Mouse (Mus musculus) MEL (cell line): ENCODE results near the gene Irx3. TPM values are rescaled to one million over a fixed set of nuclear protein-coding genes. Genes with fewer than 3 reads are reported as not detected.

Source experiments
- DNase-seq: peaks from one replicate; pipeline ENCODE4 v3.0.0; 2011; ENCODE audit warnings: low read depth, low spot score
- H3K27ac ChIP-seq: 2 replicates; pipeline ENCODE4 v1.5.1; 2012; ENCODE audit warnings: low read depth, mild to moderate bottlenecking, control low read depth, low read length, moderate library complexity; ENCODE audit not compliant: control insufficient read depth
- H3K27me3 ChIP-seq, 2 experiments: fragments of 150-350 bp in 1 of 2; sonication (generic) in 1 of 2; 2 replicates each; pipeline ENCODE4 v1.6.1; 2012; ENCODE audit warnings: low read length in 2 of 2, mild to moderate bottlenecking in 2 of 2, improper control_type of control experiment in 1 of 2, moderate library complexity in 1 of 2; ENCODE audit not compliant: insufficient read depth in 2 of 2, control insufficient read depth in 1 of 2
- H3K36me3 ChIP-seq, 2 experiments: 2 replicates each; pipeline ENCODE4 v1.6.1; 2012 to 2014; ENCODE audit warnings: low read length in 2 of 2, improper control_type of control experiment in 1 of 2, inconsistent platforms in 1 of 2, mild to moderate bottlenecking in 1 of 2; ENCODE audit not compliant: insufficient read depth in 2 of 2, control insufficient read depth in 1 of 2
- H3K4me1 ChIP-seq, 2 experiments: fragments of 150-350 bp in 1 of 2; sonication (generic) in 1 of 2; 2 replicates each; pipeline ENCODE4 v1.6.1; 2012; ENCODE audit warnings: low read length in 2 of 2, improper control_type of control experiment in 1 of 2, mild to moderate bottlenecking in 1 of 2; ENCODE audit not compliant: insufficient read depth in 2 of 2, control insufficient read depth in 1 of 2
- H3K4me3 ChIP-seq, 2 experiments: fragments of 150-350 bp in 1 of 2; sonication (generic) in 1 of 2; 2 replicates each; pipeline ENCODE4 v1.5.1; 2012; ENCODE audit warnings: low read depth in 2 of 2, low read length in 2 of 2, mild to moderate bottlenecking in 2 of 2, moderate library complexity in 2 of 2, control low read depth in 1 of 2, improper control_type of control experiment in 1 of 2; ENCODE audit not compliant: control insufficient read depth in 1 of 2, insufficient read depth in 1 of 2
- H3K79me2 ChIP-seq: 2 replicates; pipeline ENCODE4 v1.6.1; 2012; ENCODE audit warnings: mild to moderate bottlenecking, low read length, moderate library complexity; ENCODE audit not compliant: control insufficient read depth, poor library complexity, insufficient read depth
- H3K9ac ChIP-seq: 2 replicates; pipeline ENCODE4 v1.6.1; 2012; ENCODE audit warnings: low read depth, mild to moderate bottlenecking, control low read depth, low read length, moderate library complexity; ENCODE audit not compliant: control insufficient read depth, poor library complexity, severe bottlenecking
- H3K9me3 ChIP-seq: fragments of 150-350 bp; sonication (generic); replicated peaks from 2 replicates; pipeline ENCODE4 v1.6.1; 2012; ENCODE audit warnings: mild to moderate bottlenecking, low read length, improper control_type of control experiment, moderate library complexity; ENCODE audit not compliant: insufficient read depth
- BHLHE40 ChIP-seq: IDR thresholded peaks from 2 replicates; pipeline ENCODE4 v1.6.1; 2012; ENCODE audit warnings: low read depth, mild to moderate bottlenecking, inconsistent platforms, low read length, improper control_type of control experiment, borderline replicate concordance
- CHD1 ChIP-seq: IDR thresholded peaks from 2 replicates; pipeline ENCODE4 v1.6.1; 2012; ENCODE audit warnings: low read depth, mild to moderate bottlenecking, inconsistent platforms, low read length, improper control_type of control experiment
- E2F4 ChIP-seq: IDR thresholded peaks from 2 replicates; pipeline ENCODE4 v1.6.1; 2011; ENCODE audit warnings: low read depth, low read length, improper control_type of control experiment, borderline replicate concordance
- ELF1 ChIP-seq: IDR thresholded peaks from 2 replicates; pipeline ENCODE4 v1.6.1; 2014; ENCODE audit warnings: low read depth, mild to moderate bottlenecking, inconsistent platforms, low read length, improper control_type of control experiment, moderate library complexity
- EP300 ChIP-seq, 2 experiments: IDR thresholded peaks; 2 replicates each; pipeline ENCODE4 v1.6.1; 2011; ENCODE audit warnings: improper control_type of control experiment in 2 of 2, low read length in 2 of 2, low read depth in 1 of 2, mild to moderate bottlenecking in 1 of 2
- GABPA ChIP-seq: IDR thresholded peaks from 2 replicates; pipeline ENCODE4 v1.6.1; 2012; ENCODE audit warnings: low read depth, mild to moderate bottlenecking, inconsistent platforms, low read length, improper control_type of control experiment, moderate library complexity
- HCFC1 ChIP-seq: IDR thresholded peaks from 2 replicates; pipeline ENCODE4 v1.6.1; 2012; ENCODE audit warnings: low read depth, mild to moderate bottlenecking, inconsistent platforms, low read length, improper control_type of control experiment, moderate library complexity
- JUND ChIP-seq: IDR thresholded peaks from 2 replicates; pipeline ENCODE4 v1.6.1; 2011; ENCODE audit warnings: low read depth, mild to moderate bottlenecking, improper control_type of control experiment, low read length
- MAFK ChIP-seq: IDR thresholded peaks from 2 replicates; pipeline ENCODE4 v1.6.1; 2011; ENCODE audit warnings: low read depth, mild to moderate bottlenecking, low read length, improper control_type of control experiment, borderline replicate concordance
- MAZ ChIP-seq: IDR thresholded peaks from 2 replicates; pipeline ENCODE4 v1.6.1; 2012; ENCODE audit warnings: low read depth, mild to moderate bottlenecking, inconsistent platforms, low read length, improper control_type of control experiment
- MEF2A ChIP-seq: IDR thresholded peaks from 2 replicates; pipeline ENCODE4 v1.6.1; 2014; ENCODE audit warnings: low read depth, mild to moderate bottlenecking, inconsistent platforms, low read length, improper control_type of control experiment; ENCODE audit not compliant: poor library complexity, insufficient replicate concordance, severe bottlenecking; ENCODE audit errors: extremely low read depth
- MXI1 ChIP-seq: IDR thresholded peaks from 2 replicates; pipeline ENCODE4 v1.6.1; 2011; ENCODE audit warnings: mild to moderate bottlenecking, low read depth, low read length, improper control_type of control experiment
- MYC ChIP-seq: IDR thresholded peaks from 2 replicates; pipeline ENCODE4 v1.6.1; 2011; ENCODE audit warnings: low read depth, mild to moderate bottlenecking, low read length, improper control_type of control experiment, moderate library complexity
- POLR2AphosphoS2 ChIP-seq: IDR thresholded peaks from 2 replicates; pipeline ENCODE4 v1.6.1; 2011; ENCODE audit warnings: low read length, improper control_type of control experiment
- TAL1 ChIP-seq: IDR thresholded peaks from 2 replicates; pipeline ENCODE4 v1.6.1; 2012; ENCODE audit warnings: mild to moderate bottlenecking, inconsistent platforms, low read length, moderate library complexity, mixed read lengths
- TCF12 ChIP-seq: IDR thresholded peaks from 2 replicates; pipeline ENCODE4 v1.6.1; 2014; ENCODE audit warnings: low read depth, mild to moderate bottlenecking, inconsistent platforms, low read length, improper control_type of control experiment, moderate library complexity
- UBTF ChIP-seq: IDR thresholded peaks from 2 replicates; pipeline ENCODE4 v1.6.1; 2012; ENCODE audit warnings: low read depth, mild to moderate bottlenecking, inconsistent platforms, low read length, improper control_type of control experiment, moderate library complexity, borderline replicate concordance; ENCODE audit not compliant: insufficient read depth
- ZC3H11A ChIP-seq: IDR thresholded peaks from 2 replicates; pipeline ENCODE4 v1.6.1; 2012; ENCODE audit warnings: low read depth, mild to moderate bottlenecking, inconsistent platforms, low read length, improper control_type of control experiment
- ZNF384 ChIP-seq: IDR thresholded peaks from 2 replicates; pipeline ENCODE4 v1.6.1; 2012; ENCODE audit warnings: low read depth, mild to moderate bottlenecking, inconsistent platforms, low read length, improper control_type of control experiment
- polyA plus RNA-seq, 2 experiments: library from polyadenylated mRNA; stranded (reverse) in 1 of 2; unstranded in 1 of 2; fragments of >175 nt in 1 of 2; fragments of >200 nt in 1 of 2; gene quantifications; 2 replicates each; pipeline versions ENCODE4 v1.2.1 to v1.2.4; 2012; ENCODE audit warnings: low replicate concordance in 2 of 2, low read depth in 1 of 2; ENCODE audit not compliant: insufficient read length in 2 of 2, insufficient read depth in 1 of 2, missing spikeins in 1 of 2
- total RNA-seq: library from RNA; depleted of rRNA; stranded (reverse); fragments of 300-350 nt; gene quantifications from 2 replicates; pipeline ENCODE4 v1.2.3, GENCODE M21; 2012

Gene Irx3
- total and polyA plus RNA-seq, 3 experiments, result not detected

- no peaks in the 10 kb centered on the region for H3K9me3 ChIP-seq
Observed at GRCm38 (mm10) chr8:91765411-91766034, 36.3 kb downstream of the Irx3 start.

GRCm38 (mm10) chr8:91755566-91755965 lies 46.3 kb downstream of the Irx3 start:
- no peaks in the 10 kb centered on the region for H3K27me3 ChIP-seq
- no peaks in the 10 kb centered on the region for H3K4me1 ChIP-seq
- H3K9me3 ChIP-seq, result no peaks in the 10 kb centered on the region
- no peak for DNase-seq
- H3K36me3 ChIP-seq, result no peaks in the 10 kb centered on the region
- H3K27ac ChIP-seq, result no peak overlapping the region
- H3K9ac ChIP-seq, result no peak overlapping the region
- no peak overlapping the region for H3K4me3 ChIP-seq
- TF ChIP-seq ELF1 (no peak), UBTF (no peak), MXI1 (no peak), POLR2AphosphoS2 (no peak), TCF12 (no peak), BHLHE40 (no peak), MAFK (no peak), GABPA (no peak), E2F4 (no peak), ZC3H11A (no peak), MYC (no peak), HCFC1 (no peak), CHD1 (no peak)
- no peaks in the 10 kb centered on the region for H3K79me2 ChIP-seq

More at GRCm38 (mm10) chr8:91765411-91766034, 36.3 kb downstream of the Irx3 start:
- no peaks in the 10 kb centered on the region for H3K27me3 ChIP-seq
- no peaks in the 10 kb centered on the region for H3K79me2 ChIP-seq
- no peaks in the 10 kb centered on the region for H3K4me1 ChIP-seq
- no peak overlapping the region for H3K9ac ChIP-seq
- no peak overlapping the region for H3K4me3 ChIP-seq
- no peak for TF ChIP-seq MYC
- no peak for TF ChIP-seq UBTF
- no peak for TF ChIP-seq MAZ
- TF ChIP-seq, all 39 proteins: peak for 0
- no peak overlapping the region for H3K27ac ChIP-seq
- no peak for DNase-seq
- H3K36me3 ChIP-seq, result no peaks in the 10 kb centered on the region

GRCm38 (mm10) chr8:91755062-91755461 lies 46.8 kb downstream of the Irx3 start:
- H3K27me3 ChIP-seq, result no peaks in the 10 kb centered on the region

More at GRCm38 (mm10) chr8:91755062-91755461, 46.8 kb downstream of the Irx3 start:
- Histone ChIP-seq H3K9me3 (no peaks in the 10 kb centered on the region), H3K4me3 (no peak overlapping the region), H3K4me1 (no peaks in the 10 kb centered on the region), H3K79me2 (no peaks in the 10 kb centered on the region), H3K9ac (no peak overlapping the region), H3K27ac (no peak overlapping the region), H3K36me3 (no peaks in the 10 kb centered on the region)
- DNase-seq, result no peak
- TF ChIP-seq ZNF384 (no peak), EP300 (IDR thresholded peaks at IDR 0.05; ENCODE audit: low read depth in 1 of 2, low read length in 2 of 2) (no peak), JUND (no peak), TCF12 (no peak), MAZ (no peak), TAL1 (no peak), POLR2AphosphoS2 (no peak), E2F4 (no peak), MEF2A (no peak), MXI1 (no peak)
